Mouse (Mus musculus): ENCODE data around the gene Vsig1. TPM values are rescaled to one million over a fixed set of nuclear protein-coding genes. Genes with fewer than 3 reads are reported as not detected.

The Vsig1 gene
- not detected in 2 replicates for polyA plus RNA-seq (2015; fragmentation: Nextera tagmentation; extraction: Ambion mirVana)

DNA sequence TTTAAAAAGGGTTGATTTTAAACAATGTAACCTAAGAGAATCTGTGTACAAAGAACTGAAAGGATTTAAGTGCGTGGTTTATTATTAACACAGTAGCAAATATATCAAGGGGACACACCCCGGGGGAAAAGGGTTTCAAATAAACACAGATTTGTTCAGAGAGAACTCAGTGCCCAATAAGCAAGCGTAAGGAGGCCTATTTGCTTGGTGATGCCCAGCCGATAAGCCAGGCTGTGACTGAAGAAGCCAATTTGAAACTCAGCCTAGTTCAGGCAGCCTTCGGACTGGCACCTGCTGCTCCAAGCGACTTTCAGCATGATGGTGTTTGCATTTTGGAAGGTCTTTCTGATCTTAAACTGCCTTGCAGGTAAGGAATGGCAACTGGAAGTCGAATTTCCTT is at the start of gene Vsig1:
TSS of gene Vsig1 (plus strand) at position 249 of the 400 bp plus-strand sequence.
- no peak within 1 kb of the TSS for H3K9ac ChIP-seq
- H3K4me3 ChIP-seq, result no peak within 1 kb of the TSS
- H3K27me3 ChIP-seq, result 0 out of 2 replicates have a peak, but pooled peaks cover 10% of the 10 kb centered on the region
- H3K36me3 ChIP-seq, result no peaks in the 10 kb centered on the region
- no peak within 1 kb of the TSS for H3K27ac ChIP-seq (replicated peaks)
- WGBS, result 75% methylated on average over 7 of the region's 7 CpGs
- no peaks in the 10 kb centered on the region for H3K4me1 ChIP-seq (replicated peaks)
- no peaks in the 10 kb centered on the region for H3K9me3 ChIP-seq
- no peak for ATAC-seq (ENCODE audit: low FRiP score, low read depth)
- no peak within 1 kb of the TSS for H3K4me2 ChIP-seq

DNA sequence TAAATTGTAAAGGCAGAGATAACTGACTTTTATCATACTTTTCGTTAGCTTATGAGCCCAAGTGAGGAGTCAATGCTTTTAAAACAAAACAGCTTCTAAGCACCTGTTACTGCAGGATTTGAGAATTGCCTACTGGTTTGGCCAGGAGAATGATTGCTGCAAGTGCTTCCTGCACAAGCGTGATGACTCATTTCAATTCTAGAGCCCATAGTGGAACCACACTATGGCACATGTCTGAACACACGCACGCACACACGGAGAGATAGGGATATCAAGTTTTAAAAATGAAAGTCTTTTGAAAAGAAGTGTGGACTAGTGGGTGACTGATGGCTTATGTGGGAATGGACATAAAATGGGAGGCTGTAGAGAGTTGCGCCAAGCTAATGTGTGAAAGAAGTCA is 44.6 kb upstream of the Vsig1 start:
- Histone ChIP-seq H3K4me2 (no peak overlapping the region), H3K4me3 (no peak overlapping the region), H3K9ac (no peak overlapping the region), H3K27ac (replicated peaks) (no peak overlapping the region), H3K4me1 (replicated peaks) (no peaks in the 10 kb centered on the region), H3K36me3 (no peaks in the 10 kb centered on the region), H3K27me3 (0 out of 2 replicates have a peak, but pooled peaks cover 3% of the 10 kb centered on the region), H3K9me3 (no peaks in the 10 kb centered on the region)
- 93% methylated on average over 6 of the region's 6 CpGs for WGBS
- no peak for ATAC-seq (ENCODE audit: low FRiP score, low read depth)

DNA sequence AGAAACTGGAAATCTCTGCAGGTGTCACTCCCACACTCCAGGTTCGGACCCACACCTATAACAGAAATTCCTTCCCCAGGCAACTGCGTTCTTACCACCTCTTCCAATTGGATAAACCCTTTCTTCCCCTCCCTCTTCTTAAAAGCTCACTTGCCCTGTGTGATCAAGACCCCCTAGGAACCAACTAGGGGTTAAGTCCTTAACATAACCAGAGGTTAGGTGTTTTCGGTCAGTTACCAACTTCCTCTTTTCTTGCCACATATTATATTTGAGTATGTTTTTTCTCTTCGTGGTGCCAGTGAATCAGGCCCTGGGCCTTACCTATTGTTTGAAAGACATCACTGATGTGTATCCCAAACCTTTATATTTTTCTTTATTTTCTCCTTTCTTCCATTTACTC is 44.0 kb upstream of the Vsig1 start:
- Histone ChIP-seq H3K36me3 (no peaks in the 10 kb centered on the region), H3K4me2 (no peak overlapping the region), H3K9ac (no peak overlapping the region), H3K4me3 (no peak overlapping the region), H3K4me1 (replicated peaks) (no peaks in the 10 kb centered on the region), H3K9me3 (no peaks in the 10 kb centered on the region), H3K27ac (replicated peaks) (no peak overlapping the region), H3K27me3 (0 out of 2 replicates have a peak, but pooled peaks cover 6% of the 10 kb centered on the region)
- ATAC-seq (ENCODE audit: low FRiP score, low read depth), result no peak
- WGBS, result 93% methylated on average over 4 of the region's 4 CpGs

DNA sequence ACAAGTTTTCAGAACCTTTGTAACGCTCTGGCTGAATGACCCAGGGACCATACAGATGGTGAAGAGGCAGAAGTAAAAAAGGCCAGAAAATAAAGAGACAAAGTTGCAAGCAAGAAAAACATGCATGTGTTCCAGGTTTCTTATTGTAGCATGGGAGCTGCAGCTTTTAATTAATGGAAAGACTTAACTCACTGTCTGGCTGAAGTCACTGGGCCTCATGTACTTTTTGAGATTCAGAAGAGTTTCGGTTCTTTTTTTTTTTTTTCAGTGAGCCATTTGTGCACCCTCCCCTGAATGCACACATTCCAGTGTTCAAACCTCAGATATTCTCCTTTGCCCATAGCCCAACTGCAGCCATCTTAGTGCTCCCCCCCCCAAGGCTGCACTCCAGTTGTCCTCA is 20.2 kb upstream of the Vsig1 start:
- no peak overlapping the region for H3K27ac ChIP-seq (replicated peaks)

DNA sequence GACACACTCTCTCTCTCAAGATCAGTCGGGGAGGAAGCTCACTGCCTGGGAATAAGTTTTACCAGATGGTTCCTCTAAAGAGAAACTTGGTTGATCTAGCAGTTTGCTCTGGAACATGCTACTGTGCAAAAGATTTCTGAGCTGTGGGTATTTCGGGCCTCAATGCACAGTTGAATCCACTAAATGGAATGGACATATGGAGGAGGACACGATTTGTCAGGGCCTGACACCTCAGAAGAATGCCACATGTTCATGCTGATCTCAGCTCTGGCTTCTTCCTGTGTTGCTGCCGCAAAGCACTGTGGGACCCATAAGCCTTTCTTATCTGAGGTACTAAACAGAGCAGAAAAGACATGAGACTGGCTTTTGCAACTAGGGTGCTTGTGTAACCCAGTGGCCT is 15.6 kb upstream of the Vsig1 start:
- no peak for ATAC-seq (ENCODE audit: low FRiP score, low read depth)
- H3K9ac ChIP-seq, result no peak overlapping the region
- H3K4me3 ChIP-seq, result no peak overlapping the region
- H3K27ac ChIP-seq (replicated peaks), result no peak overlapping the region
- H3K4me1 ChIP-seq (replicated peaks), result no peaks in the 10 kb centered on the region
- H3K27me3 ChIP-seq, result no peaks in the 10 kb centered on the region
- no peaks in the 10 kb centered on the region for H3K9me3 ChIP-seq
- no peak overlapping the region for H3K4me2 ChIP-seq
- no peaks in the 10 kb centered on the region for H3K36me3 ChIP-seq
- WGBS, result 85% methylated on average over 4 of the region's 4 CpGs

More for the DNA sequence above, 20.2 kb upstream of the Vsig1 start:
- Histone ChIP-seq H3K4me2 (no peak overlapping the region), H3K9ac (no peak overlapping the region), H3K36me3 (no peaks in the 10 kb centered on the region), H3K4me3 (no peak overlapping the region), H3K27me3 (0 out of 2 replicates have a peak, but pooled peaks cover 2% of the 10 kb centered on the region), H3K9me3 (no peaks in the 10 kb centered on the region), H3K4me1 (replicated peaks) (no peaks in the 10 kb centered on the region)
- no peak for ATAC-seq (ENCODE audit: low FRiP score, low read depth)
- 70% methylated on average over 2 of the region's 2 CpGs for WGBS

DNA sequence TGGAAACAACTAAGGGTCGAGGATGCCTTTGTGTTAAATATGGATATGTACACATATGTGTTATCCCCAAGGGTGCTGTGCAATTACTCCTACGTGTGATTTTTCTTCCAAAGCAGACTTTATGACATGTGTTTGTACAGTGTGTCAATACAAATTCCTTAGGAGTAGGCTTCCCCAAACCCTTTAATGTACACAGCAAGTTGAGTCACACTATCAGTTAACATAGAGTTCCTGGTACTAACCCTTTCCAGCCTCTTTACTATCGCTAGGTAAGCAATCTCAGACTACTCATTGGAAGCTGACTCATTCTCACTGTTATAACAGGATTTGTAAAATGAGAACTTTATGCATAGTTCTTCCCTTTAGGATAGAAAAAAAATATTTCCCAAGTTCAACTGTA is 3.9 kb upstream of the Vsig1 start:
- Histone ChIP-seq H3K4me3 (no peak overlapping the region), H3K27me3 (0 out of 2 replicates have a peak, but pooled peaks cover 7% of the 10 kb centered on the region), H3K4me2 (no peak overlapping the region), H3K36me3 (no peaks in the 10 kb centered on the region), H3K9me3 (no peaks in the 10 kb centered on the region), H3K27ac (replicated peaks) (no peak overlapping the region), H3K9ac (no peak overlapping the region), H3K4me1 (replicated peaks) (no peaks in the 10 kb centered on the region)
- ATAC-seq (ENCODE audit: low FRiP score, low read depth), result no peak
- 85% methylated on average over 3 of the region's 3 CpGs for WGBS

GRCm38 (mm10) chrX:140921321-140921720 is 13.9 kb downstream of the Vsig1 start:
- WGBS, result 86% methylated on average over 6 of the region's 6 CpGs
- Histone ChIP-seq H3K9me3 (no peaks in the 10 kb centered on the region), H3K4me3 (no peak overlapping the region), H3K27ac (replicated peaks) (no peak overlapping the region), H3K36me3 (no peaks in the 10 kb centered on the region), H3K4me2 (no peak overlapping the region), H3K4me1 (replicated peaks) (no peaks in the 10 kb centered on the region), H3K9ac (no peak overlapping the region), H3K27me3 (peaks cover 5% of the 10 kb centered on the region; the same call in 1 of the 2 replicates)
- no peak for ATAC-seq (ENCODE audit: low FRiP score, low read depth)

- Histone ChIP-seq H3K36me3 (no peaks in the 10 kb centered on the region), H3K4me1 (replicated peaks) (no peaks in the 10 kb centered on the region), H3K9ac (no peak overlapping the region), H3K4me2 (no peak overlapping the region), H3K9me3 (no peaks in the 10 kb centered on the region), H3K27me3 (peaks cover 22% of the 10 kb centered on the region; the same call in 1 of the 2 replicates), H3K4me3 (no peak overlapping the region), H3K27ac (replicated peaks) (no peak overlapping the region)
- no peak for ATAC-seq (ENCODE audit: low FRiP score, low read depth)
- WGBS, result 65% methylated on average over 3 of the region's 3 CpGs
These were observed 24.7 kb downstream of the Vsig1 start for GRCm38 (mm10) chrX:140932066-140932465.

DNA sequence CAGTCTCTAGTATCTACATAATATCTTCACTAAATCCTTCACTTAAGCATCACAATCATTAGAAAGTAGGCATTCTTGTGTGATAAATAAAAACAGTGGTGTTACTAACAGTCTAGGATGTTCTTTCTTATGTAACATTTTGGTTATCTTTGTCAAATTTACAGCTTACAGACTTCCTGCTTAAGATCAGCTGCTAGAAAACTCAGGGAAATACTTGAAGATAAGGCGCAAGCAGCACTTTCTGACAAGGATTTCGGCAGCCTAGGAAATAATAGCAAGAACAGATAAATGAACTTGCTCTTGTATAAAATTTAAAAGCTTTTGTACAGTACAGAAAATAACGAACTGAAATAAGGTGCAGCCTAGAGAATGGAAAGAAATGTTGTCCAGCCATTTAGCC is 25.9 kb downstream of the Vsig1 start:
- Histone ChIP-seq H3K4me2 (no peak overlapping the region), H3K27me3 (peaks cover 22% of the 10 kb centered on the region; the same call in 1 of the 2 replicates), H3K27ac (replicated peaks) (no peak overlapping the region), H3K4me3 (no peak overlapping the region), H3K4me1 (replicated peaks) (no peaks in the 10 kb centered on the region), H3K9me3 (no peaks in the 10 kb centered on the region), H3K36me3 (no peaks in the 10 kb centered on the region), H3K9ac (no peak overlapping the region)
- ATAC-seq (ENCODE audit: low FRiP score, low read depth), result no peak
- WGBS, result 84% methylated on average over 3 of the region's 3 CpGs

- Histone ChIP-seq H3K27ac (replicated peaks) (no peak overlapping the region), H3K9ac (no peak overlapping the region), H3K4me3 (no peak overlapping the region), H3K4me1 (replicated peaks) (no peaks in the 10 kb centered on the region), H3K9me3 (no peaks in the 10 kb centered on the region), H3K4me2 (no peak overlapping the region), H3K36me3 (no peaks in the 10 kb centered on the region), H3K27me3 (peaks cover 21% of the 10 kb centered on the region; the same call in 1 of the 2 replicates)
- ATAC-seq (ENCODE audit: low FRiP score, low read depth), result no peak
- WGBS, result 82% methylated on average over 5 of the region's 5 CpGs
These were observed 28.9 kb downstream of the Vsig1 start for GRCm38 (mm10) chrX:140936271-140936670.

- no peak for ATAC-seq (ENCODE audit: low FRiP score, low read depth)
- Histone ChIP-seq H3K9me3 (no peaks in the 10 kb centered on the region), H3K36me3 (0 out of 2 replicates have a peak, but pooled peaks cover 8% of the 10 kb centered on the region), H3K27me3 (peaks cover 5% of the 10 kb centered on the region; the same call in 1 of the 2 replicates), H3K4me1 (replicated peaks) (no peaks in the 10 kb centered on the region), H3K9ac (no peak overlapping the region), H3K4me3 (no peak overlapping the region), H3K4me2 (no peak overlapping the region), H3K27ac (replicated peaks) (no peak overlapping the region)
- WGBS, result 92% methylated on average over 4 of the region's 4 CpGs
These were observed 46.2 kb downstream of the Vsig1 start for GRCm38 (mm10) chrX:140953618-140954017.

- ATAC-seq (ENCODE audit: low FRiP score, low read depth), result peak; percentile 98
- no peaks in the 10 kb centered on the region for H3K36me3 ChIP-seq
- H3K27me3 ChIP-seq, result no peaks in the 10 kb centered on the region
- no peaks in the 10 kb centered on the region for H3K4me1 ChIP-seq (replicated peaks)
- peak within 1 kb of the TSS; percentile 52 for H3K4me3 ChIP-seq
- peak within 1 kb of the TSS; percentile 47 for H3K9ac ChIP-seq
- H3K9me3 ChIP-seq, result no peaks in the 10 kb centered on the region
- peak within 1 kb of the TSS; percentile 62; the same call in 1 of the 2 replicates for H3K27ac ChIP-seq (replicated peaks)
- 19% methylated on average over 23 of the region's 23 CpGs for WGBS
- peak within 1 kb of the TSS; percentile 57 for H3K4me2 ChIP-seq
These were observed 49.0 kb downstream of the Vsig1 start, which contains the start of the genes Psmd10 and Atg4a for GRCm38 (mm10) chrX:140956272-140956940. Gene Psmd10, minus strand, starts transcription at chrX:140956728. Gene Atg4a, plus strand, starts transcription at chrX:140956907.
